Mouse (Mus musculus) midbrain, embryonic 13.5 days (tissue): ENCODE measurements at regions not wholly inside any gene's neighbourhood (a gene's known extent, or its start where the extent isn't known, plus 50 kb on each side); places are given as distances from the start of the nearest gene placed in this dataset.
"Not testable (repeated sequence)": the region's sequence is repeated elsewhere in the genome, so short reads cannot be mapped to it uniquely, and the experiment has no call there.

Experiments used
- ATAC-seq: fragments of 200-750 bp; cut with Nextera tagmentation; 2 replicates; pipeline ENCODE4 v1.8.0; 2017; ENCODE audit warnings: mild to moderate bottlenecking, moderate TSS enrichment, moderate library complexity
- H3K27ac ChIP-seq: fragments of 300-500 bp; sonication (generic); 2 replicates; pipeline ENCODE4 v1.5.1; 2015; ENCODE audit warnings: inconsistent platforms, mild to moderate bottlenecking, moderate library complexity
- H3K27me3 ChIP-seq: fragments of 300-500 bp; sonication (generic); 2 replicates; pipeline ENCODE4 v1.6.1; 2015; ENCODE audit warnings: mild to moderate bottlenecking, inconsistent platforms
- H3K36me3 ChIP-seq: fragments of 300-500 bp; sonication (generic); 2 replicates; pipeline ENCODE4 v1.6.1; 2015; ENCODE audit warnings: mild to moderate bottlenecking, inconsistent platforms
- H3K4me1 ChIP-seq: fragments of 300-500 bp; sonication (generic); replicated peaks from 2 replicates; pipeline ENCODE4 v1.6.1; 2015; ENCODE audit warnings: inconsistent platforms
- H3K4me2 ChIP-seq: fragments of 300-500 bp; sonication (generic); replicated peaks from 2 replicates; pipeline ENCODE4 v1.6.1; 2015; ENCODE audit warnings: moderate library complexity, mild to moderate bottlenecking, inconsistent platforms
- H3K4me3 ChIP-seq: fragments of 300-500 bp; sonication (generic); replicated peaks from 2 replicates; pipeline ENCODE4 v1.5.1; 2015; ENCODE audit warnings: mild to moderate bottlenecking, inconsistent platforms
- H3K9ac ChIP-seq: fragments of 300-500 bp; sonication (generic); replicated peaks from 2 replicates; pipeline ENCODE4 v1.6.1; 2015; ENCODE audit warnings: mild to moderate bottlenecking, inconsistent platforms
- H3K9me3 ChIP-seq: fragments of 300-500 bp; sonication (generic); 2 replicates; pipeline ENCODE4 v1.6.1; 2016; ENCODE audit warnings: mild to moderate bottlenecking, inconsistent platforms
- WGBS: fragments of 180-500 bp; shearing (Covaris S2); methylation state at CpG from one replicate; pipeline ENCODE4 v1.1.7; 2015; 5-methylcytosine and 5-hydroxymethylcytosine counted together

DNA sequence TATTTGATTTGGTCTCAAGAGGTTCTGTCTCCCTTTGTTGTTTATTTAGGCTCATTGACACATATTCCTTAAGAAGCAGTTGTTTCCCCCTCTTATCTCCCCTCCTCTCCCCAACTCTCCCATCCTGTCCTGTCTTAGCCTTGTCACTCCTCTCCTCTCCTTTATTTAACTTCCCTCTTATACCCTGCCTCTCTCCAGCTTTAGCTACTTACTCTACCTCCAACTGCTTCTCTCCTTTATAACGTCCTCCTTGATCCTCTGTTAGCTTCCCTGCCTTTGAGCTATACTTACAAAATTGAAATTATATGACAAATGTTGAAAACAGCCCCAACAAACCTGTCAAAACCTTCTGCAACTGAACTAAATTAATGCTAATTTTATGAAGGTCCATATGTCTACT, 841.7 kb upstream of the G6pd2 start:
- no peaks in the 10 kb centered on the region for H3K27me3 ChIP-seq
- H3K4me1 ChIP-seq = peaks cover 4% of the 10 kb centered on the region; the same call in 1 of the 2 replicates
- no peaks in the 10 kb centered on the region for H3K9me3 ChIP-seq
- WGBS = 44% methylated on average over 1 of the region's 1 CpGs
- H3K4me2 ChIP-seq = no peak overlapping the region
- no peaks in the 10 kb centered on the region for H3K36me3 ChIP-seq
- no peak overlapping the region for H3K4me3 ChIP-seq
- no peak overlapping the region for H3K9ac ChIP-seq
- H3K27ac ChIP-seq = no peak overlapping the region
- ATAC-seq = no peak

- Histone ChIP-seq H3K36me3 (no peaks in the 10 kb centered on the region), H3K9me3 (no peaks in the 10 kb centered on the region), H3K4me3 (no peak overlapping the region), H3K27ac (no peak overlapping the region), H3K4me2 (no peak overlapping the region), H3K4me1 (peaks cover 4% of the 10 kb centered on the region; the same call in 1 of the 2 replicates), H3K27me3 (no peaks in the 10 kb centered on the region), H3K9ac (no peak overlapping the region)
- ATAC-seq = no peak
- WGBS = 29% methylated on average over 5 of the region's 5 CpGs
Observed at GRCm38 (mm10) chr5:60969470-60969869, 839.1 kb upstream of the G6pd2 start.

DNA sequence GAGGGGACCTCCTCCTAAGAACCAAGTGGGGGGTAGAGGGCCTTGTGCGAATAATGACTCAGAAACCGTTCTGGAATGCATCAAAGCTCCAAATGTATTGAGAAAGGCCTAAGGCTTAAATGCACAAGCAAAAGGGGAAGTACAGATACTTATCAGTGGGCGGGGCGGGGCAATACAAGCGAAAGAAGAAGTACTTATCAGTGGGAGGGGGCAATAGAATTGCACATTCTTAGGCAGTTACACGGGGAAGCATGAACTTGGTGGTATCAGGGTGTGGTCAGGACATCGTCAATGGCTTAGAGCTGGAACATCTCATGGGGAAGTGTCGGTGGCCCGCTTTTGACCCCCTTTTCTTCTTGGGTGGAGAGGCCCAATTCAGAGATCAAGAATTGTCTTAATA, 829.9 kb upstream of the G6pd2 start:
- Histone ChIP-seq H3K4me3 (no peak overlapping the region), H3K9ac (no peak overlapping the region), H3K4me1 (no peaks in the 10 kb centered on the region), H3K27me3 (no peaks in the 10 kb centered on the region), H3K27ac (no peak overlapping the region), H3K4me2 (no peak overlapping the region), H3K36me3 (no peaks in the 10 kb centered on the region), H3K9me3 (no peaks in the 10 kb centered on the region)
- ATAC-seq = no peak
- WGBS = 94% methylated on average over 9 of the region's 9 CpGs

DNA sequence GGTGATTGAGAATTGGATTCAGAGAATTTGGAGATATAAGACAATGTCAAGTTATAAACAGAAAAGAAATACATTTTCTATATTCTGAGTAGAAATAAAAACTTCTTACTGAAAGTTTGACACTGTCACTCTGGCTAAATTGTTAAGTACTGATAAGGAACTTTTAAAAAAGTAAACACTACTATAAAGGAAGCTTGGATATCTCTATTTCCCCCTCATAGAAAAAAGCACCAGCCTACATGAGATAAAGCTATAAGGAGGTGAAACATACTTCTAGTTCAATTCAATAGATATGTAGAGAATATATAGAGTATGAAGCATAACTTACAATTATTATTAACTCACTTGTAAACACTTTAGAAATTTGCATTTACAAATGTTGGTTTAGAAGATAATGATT, 820.3 kb upstream of the G6pd2 start:
- no peak overlapping the region for H3K27ac ChIP-seq

GRCm38 (mm10) chr5:60989330-60989729, 819.3 kb upstream of the G6pd2 start:
- 74% methylated on average over 2 of the region's 2 CpGs for WGBS
- not testable (repeated sequence) for H3K9me3 ChIP-seq, H3K4me2 ChIP-seq, H3K4me1 ChIP-seq, H3K36me3 ChIP-seq, H3K27ac ChIP-seq, H3K4me3 ChIP-seq, H3K9ac ChIP-seq, H3K27me3 ChIP-seq, ATAC-seq

More for the DNA sequence above, 820.3 kb upstream of the G6pd2 start:
- 0 out of 2 replicates have a peak, but pooled peaks cover 6% of the 10 kb centered on the region for H3K4me1 ChIP-seq
- H3K36me3 ChIP-seq = no peaks in the 10 kb centered on the region
- no peak overlapping the region for H3K4me3 ChIP-seq
- H3K27me3 ChIP-seq = no peaks in the 10 kb centered on the region
- H3K9ac ChIP-seq = no peak overlapping the region
- no peak overlapping the region for H3K4me2 ChIP-seq
- no peak for ATAC-seq
- H3K9me3 ChIP-seq = no peaks in the 10 kb centered on the region

GRCm38 (mm10) chr5:60994761-60995523, 813.7 kb upstream of the G6pd2 start:
- Histone ChIP-seq H3K9me3 (no peaks in the 10 kb centered on the region), H3K27ac (no peak overlapping the region), H3K9ac (no peak overlapping the region), H3K4me3 (no peak overlapping the region), H3K4me2 (no peak overlapping the region), H3K36me3 (no peaks in the 10 kb centered on the region), H3K27me3 (no peaks in the 10 kb centered on the region), H3K4me1 (peaks cover 11% of the 10 kb centered on the region; the same call in 1 of the 2 replicates)
- ATAC-seq = peak; percentile 76
- 21% methylated on average over 10 of the region's 10 CpGs for WGBS

GRCm38 (mm10) chr5:61035539-61036089, 773.0 kb upstream of the G6pd2 start:
- Histone ChIP-seq H3K4me3 (no peak overlapping the region), H3K4me1 (no peaks in the 10 kb centered on the region), H3K9ac (no peak overlapping the region), H3K36me3 (no peaks in the 10 kb centered on the region), H3K9me3 (no peaks in the 10 kb centered on the region), H3K27me3 (no peaks in the 10 kb centered on the region), H3K27ac (no peak overlapping the region), H3K4me2 (no peak overlapping the region)
- 0 out of 2 replicates have a peak, but pooled peaks have one; percentile 20 for ATAC-seq
- 50% methylated on average over 2 of the region's 2 CpGs for WGBS
